Mouse (Mus musculus) heart, embryonic 16.5 days (tissue): ENCODE data around the gene Klhl29. TPM values are rescaled to one million over a fixed set of nuclear protein-coding genes. Genes with fewer than 3 reads are reported as not detected.

Experiments
- ATAC-seq: fragments of 200-750 bp; cut with Nextera tagmentation; replicated peaks from 2 replicates; pipeline ENCODE4 v1.8.0; 2017; ENCODE audit warnings: moderate number of reproducible peaks; ENCODE audit not compliant: insufficient read depth, low FRiP score; ENCODE audit errors: extremely low read depth
- H3K27ac ChIP-seq: fragments of 300-500 bp; sonication (generic); 2 replicates; pipeline ENCODE4 v1.5.1; 2014; ENCODE audit warnings: mild to moderate bottlenecking, low read length, control low read depth, moderate library complexity
- H3K27me3 ChIP-seq: fragments of 300-500 bp; sonication (generic); 2 replicates; pipeline ENCODE4 v1.6.1; 2014; ENCODE audit warnings: low read length, mixed read lengths; ENCODE audit not compliant: control insufficient read depth, insufficient read depth
- H3K36me3 ChIP-seq: fragments of 300-500 bp; sonication (generic); 2 replicates; pipeline ENCODE4 v1.6.1; 2014; ENCODE audit not compliant: control insufficient read depth, insufficient read depth
- H3K4me1 ChIP-seq: fragments of 300-500 bp; sonication (generic); 2 replicates; pipeline ENCODE4 v1.6.1; 2014; ENCODE audit warnings: low read length, mixed read lengths; ENCODE audit not compliant: control insufficient read depth, insufficient read depth
- H3K4me2 ChIP-seq: fragments of 300-500 bp; sonication (generic); 2 replicates; pipeline ENCODE4 v1.6.1; 2014; ENCODE audit warnings: low read depth, mild to moderate bottlenecking, control low read depth, low read length
- H3K4me3 ChIP-seq: fragments of 300-500 bp; sonication (generic); 2 replicates; pipeline ENCODE4 v1.5.1; 2014; ENCODE audit warnings: mild to moderate bottlenecking, control low read depth, low read length
- H3K9ac ChIP-seq: fragments of 300-500 bp; sonication (generic); 2 replicates; pipeline ENCODE4 v1.6.1; 2014; ENCODE audit warnings: low read length, control low read depth
- H3K9me3 ChIP-seq: fragments of 300-500 bp; sonication (generic); replicated peaks from 2 replicates; pipeline ENCODE4 v1.6.1; 2016; ENCODE audit warnings: low read length; ENCODE audit not compliant: control insufficient read depth
- WGBS: fragments of 180-500 bp; shearing (Covaris S2); extraction: QIAGEN DNeasy Blood & Tissue Kit; methylation state at CpG from one replicate; pipeline ENCODE4 v1.1.7; 2014; 5-methylcytosine and 5-hydroxymethylcytosine counted together
- polyA plus RNA-seq: library from polyadenylated mRNA; unstranded; fragments of >200 nt; fragmentation: Nextera tagmentation; extraction: Ambion mirVana; gene quantifications from 2 replicates; pipeline ENCODE4 v1.2.1, GENCODE M21; 2015

The Klhl29 gene
- polyA plus RNA-seq, 1 experiment from 2014 or later: 0.25 TPM

- ATAC-seq: no peak
- WGBS: 57% methylated on average over 4 of the region's 4 CpGs
- H3K9ac ChIP-seq: no peak overlapping the region
- no peak overlapping the region for H3K27ac ChIP-seq
- no peaks in the 10 kb centered on the region for H3K27me3 ChIP-seq
- H3K4me2 ChIP-seq: no peak overlapping the region
- H3K4me1 ChIP-seq: peaks cover 11% of the 10 kb centered on the region
- H3K9me3 ChIP-seq: no peaks in the 10 kb centered on the region
- no peaks in the 10 kb centered on the region for H3K36me3 ChIP-seq
- H3K4me3 ChIP-seq: no peak overlapping the region
These were observed 130.3 kb downstream of the Klhl29 start for GRCm38 (mm10) chr12:5245207-5245597.

DNA sequence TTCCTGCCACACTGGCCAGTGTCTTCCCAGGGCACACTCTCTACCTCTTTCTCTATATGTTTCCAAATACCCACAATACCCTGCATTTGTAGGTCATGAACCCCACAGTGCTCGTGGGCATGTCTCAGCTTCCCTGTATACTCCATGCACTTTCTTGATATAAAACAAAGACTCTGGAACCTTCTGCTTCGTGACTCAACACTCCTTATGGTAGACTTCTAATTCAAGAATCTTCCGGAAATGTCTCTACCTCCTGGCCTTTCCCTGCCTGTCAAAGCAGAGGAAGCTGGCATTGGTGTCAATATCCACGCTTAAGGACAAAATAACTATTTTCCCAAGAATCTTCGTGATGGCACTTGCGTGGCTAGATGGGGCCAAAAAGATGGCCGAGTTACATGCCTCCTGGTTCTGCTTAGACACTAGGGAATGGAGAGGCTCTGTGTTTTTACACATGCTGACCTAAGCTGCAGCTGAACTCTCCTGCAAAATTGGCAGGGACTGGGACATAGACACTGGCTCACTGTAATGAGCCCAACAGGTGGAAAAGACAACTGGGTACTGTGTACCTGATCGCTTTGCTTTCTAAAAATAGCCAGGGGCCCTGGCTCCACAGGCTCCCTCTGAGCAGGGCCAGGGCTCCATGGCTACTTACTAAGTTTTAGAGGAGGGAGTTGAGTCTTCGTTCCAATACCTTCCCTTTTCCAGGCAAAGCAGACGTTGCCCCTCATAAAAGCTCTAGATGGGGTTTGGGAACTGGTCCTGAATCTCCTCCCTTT lies 130.9 kb downstream of the Klhl29 start:
- no peak overlapping the region for H3K27ac ChIP-seq
- H3K4me1 ChIP-seq: peaks cover 11% of the 10 kb centered on the region
- H3K9me3 ChIP-seq: no peaks in the 10 kb centered on the region
- no peak overlapping the region for H3K9ac ChIP-seq
- no peak for ATAC-seq
- no peaks in the 10 kb centered on the region for H3K36me3 ChIP-seq
- H3K27me3 ChIP-seq: no peaks in the 10 kb centered on the region
- no peak overlapping the region for H3K4me3 ChIP-seq
- WGBS: 80% methylated on average over 10 of the region's 10 CpGs
- no peak overlapping the region for H3K4me2 ChIP-seq

DNA sequence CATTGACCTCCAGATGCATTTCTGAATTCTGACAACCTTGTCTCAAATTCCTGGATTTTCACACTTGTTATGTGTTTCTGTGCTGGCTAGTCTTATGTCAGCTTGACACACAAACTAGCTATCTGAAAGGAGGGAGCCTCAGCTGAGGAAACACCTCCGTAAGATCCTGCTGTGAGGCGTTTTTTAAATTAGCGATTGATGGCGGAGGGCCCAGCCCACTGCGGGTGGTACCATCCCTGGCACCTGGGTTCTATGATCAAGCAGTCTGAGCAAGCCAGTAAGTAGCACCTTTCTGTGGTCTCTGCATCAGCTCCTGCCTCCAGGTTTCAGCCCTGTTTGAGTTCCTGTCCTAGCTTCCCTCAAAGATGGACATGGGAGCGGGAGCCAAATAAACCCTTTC lies 131.6 kb downstream of the Klhl29 start:
- H3K27ac ChIP-seq: no peak overlapping the region
- H3K4me3 ChIP-seq: no peak overlapping the region
- WGBS: 85% methylated on average over 6 of the region's 6 CpGs
- no peak for ATAC-seq
- peaks cover 12% of the 10 kb centered on the region for H3K4me1 ChIP-seq
- no peaks in the 10 kb centered on the region for H3K9me3 ChIP-seq
- no peaks in the 10 kb centered on the region for H3K27me3 ChIP-seq
- no peak overlapping the region for H3K9ac ChIP-seq
- H3K4me2 ChIP-seq: no peak overlapping the region
- no peaks in the 10 kb centered on the region for H3K36me3 ChIP-seq

- no peak overlapping the region for H3K4me3 ChIP-seq
- WGBS: 72% methylated on average over 4 of the region's 4 CpGs
- no peak overlapping the region for H3K9ac ChIP-seq
- H3K4me2 ChIP-seq: no peak overlapping the region
- no peak for ATAC-seq
- peaks cover 14% of the 10 kb centered on the region for H3K4me1 ChIP-seq
- H3K27ac ChIP-seq: no peak overlapping the region
- no peaks in the 10 kb centered on the region for H3K9me3 ChIP-seq
- no peaks in the 10 kb centered on the region for H3K36me3 ChIP-seq
- H3K27me3 ChIP-seq: no peaks in the 10 kb centered on the region
These were observed 132.0 kb downstream of the Klhl29 start for GRCm38 (mm10) chr12:5243449-5243848.

DNA sequence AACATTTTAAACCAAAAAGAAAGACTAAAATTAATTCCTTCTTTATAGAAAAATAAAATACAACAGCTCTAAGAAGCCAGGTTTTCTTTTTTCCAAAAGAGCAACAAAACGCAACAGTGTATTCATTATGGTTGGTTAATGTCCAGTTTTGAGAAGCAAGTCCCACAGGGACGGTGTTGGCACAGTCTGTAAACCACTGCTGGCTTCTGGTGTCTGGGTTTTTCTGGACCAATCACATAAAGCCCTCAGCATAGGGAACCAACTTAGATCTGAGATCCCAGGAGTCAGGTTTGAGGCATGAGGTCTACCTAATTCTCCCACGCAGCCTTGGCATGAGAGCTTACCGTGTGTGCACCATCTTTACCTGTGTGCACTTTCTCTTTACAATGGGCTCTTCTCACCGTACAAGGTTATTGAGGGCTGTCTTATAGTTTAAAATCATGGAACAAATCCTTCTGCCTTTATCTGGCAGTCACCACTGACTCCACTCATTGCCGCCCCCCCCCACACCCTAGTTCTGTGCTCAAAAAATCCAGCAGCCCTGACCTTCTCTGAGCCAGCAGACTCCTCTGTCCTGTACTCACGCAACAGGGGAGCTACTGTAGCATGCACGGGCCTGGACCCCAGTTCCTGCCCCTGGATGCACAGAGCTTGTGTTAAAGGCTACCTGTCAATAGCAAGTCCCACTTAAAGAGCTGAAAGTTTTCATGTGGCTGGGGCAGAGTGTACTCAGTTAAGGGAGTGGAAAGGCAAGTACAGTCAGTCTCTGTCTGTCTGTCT lies 132.7 kb downstream of the Klhl29 start:
- Histone ChIP-seq H3K9ac (no peak overlapping the region), H3K4me2 (no peak overlapping the region), H3K4me1 (peaks cover 13% of the 10 kb centered on the region), H3K27ac (no peak overlapping the region), H3K36me3 (no peaks in the 10 kb centered on the region), H3K4me3 (no peak overlapping the region), H3K27me3 (no peaks in the 10 kb centered on the region), H3K9me3 (no peaks in the 10 kb centered on the region)
- no peak for ATAC-seq
- 77% methylated on average over 8 of the region's 8 CpGs for WGBS

DNA sequence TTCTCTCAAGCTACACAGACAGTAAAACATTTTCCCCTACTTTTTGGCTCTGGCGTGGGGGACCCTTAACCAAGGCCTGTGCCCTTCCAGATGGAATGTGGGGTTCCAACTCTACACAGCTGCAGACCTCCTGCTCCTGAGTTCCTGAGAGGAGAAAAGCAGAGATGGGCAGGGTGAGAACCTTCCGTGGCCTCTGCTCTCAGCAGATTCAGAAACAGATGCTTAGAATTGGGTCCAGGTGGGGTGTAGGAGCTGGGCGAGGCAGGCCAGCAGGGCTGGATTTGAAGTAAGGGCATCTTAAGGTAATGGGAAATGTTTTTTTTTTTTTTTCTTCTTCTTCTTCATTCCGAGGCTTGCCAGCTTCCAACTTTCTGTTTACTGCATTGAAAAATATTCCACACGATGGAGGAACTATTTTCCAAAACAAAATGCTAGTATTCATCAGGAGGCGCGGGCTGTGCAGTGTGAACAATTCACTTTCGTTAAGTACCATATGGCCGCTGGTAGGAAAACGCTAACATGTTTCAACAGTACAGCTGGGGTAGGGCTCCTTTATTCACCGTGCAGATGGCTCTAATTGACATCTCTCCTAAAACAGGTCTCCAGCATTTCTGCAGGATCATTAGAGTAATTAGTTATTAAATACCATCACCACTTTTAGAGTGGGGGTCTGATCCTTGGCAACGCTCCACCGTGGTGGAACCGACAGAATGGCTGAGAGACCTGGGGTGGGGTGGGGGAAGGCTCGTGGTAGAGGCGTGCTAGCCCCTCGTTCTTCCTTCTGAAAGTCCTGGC lies 135.8 kb downstream of the Klhl29 start:
- Histone ChIP-seq H3K27ac (no peak overlapping the region), H3K9me3 (no peaks in the 10 kb centered on the region), H3K4me3 (no peak overlapping the region), H3K9ac (no peak overlapping the region), H3K4me1 (peaks cover 13% of the 10 kb centered on the region), H3K4me2 (no peak overlapping the region), H3K36me3 (no peaks in the 10 kb centered on the region), H3K27me3 (no peaks in the 10 kb centered on the region)
- ATAC-seq: no peak
- 88% methylated on average over 17 of the region's 17 CpGs for WGBS

GRCm38 (mm10) chr12:5237078-5237477 lies 138.4 kb downstream of the Klhl29 start:
- H3K36me3 ChIP-seq: no peaks in the 10 kb centered on the region
- H3K27me3 ChIP-seq: no peaks in the 10 kb centered on the region
- H3K4me1 ChIP-seq: peaks cover 13% of the 10 kb centered on the region
- H3K27ac ChIP-seq: peak overlapping the region; percentile 61
- H3K9me3 ChIP-seq: no peaks in the 10 kb centered on the region
- H3K4me2 ChIP-seq: no peak overlapping the region
- peak; percentile 82 for ATAC-seq
- WGBS: 41% methylated on average over 5 of the region's 5 CpGs
- no peak overlapping the region for H3K4me3 ChIP-seq
- H3K9ac ChIP-seq: no peak overlapping the region; the same call in 1 of the 2 replicates

DNA sequence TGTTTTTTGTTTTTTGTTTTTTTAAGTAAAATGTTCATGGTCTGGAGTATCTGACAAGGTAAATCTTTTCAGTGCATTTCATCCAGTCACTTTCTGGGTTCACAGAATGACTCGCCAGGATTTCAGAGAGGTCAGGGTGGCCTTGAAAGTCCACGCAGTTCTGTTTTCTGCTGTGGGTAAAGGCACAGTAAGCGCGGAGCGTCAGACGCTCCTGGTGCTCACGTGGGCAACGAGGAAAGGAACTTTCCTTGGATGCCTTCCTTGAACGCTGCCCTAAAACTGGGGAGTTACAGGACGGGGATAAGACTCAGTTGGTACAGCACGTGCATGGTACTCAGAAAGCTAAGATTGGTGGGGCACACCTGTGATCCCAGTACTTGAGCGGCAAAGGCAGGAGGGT lies 139.9 kb downstream of the Klhl29 start:
- H3K27ac ChIP-seq: no peak overlapping the region
- no peaks in the 10 kb centered on the region for H3K27me3 ChIP-seq
- no peak overlapping the region for H3K4me3 ChIP-seq
- no peaks in the 10 kb centered on the region for H3K9me3 ChIP-seq
- ATAC-seq: no peak
- 81% methylated on average over 12 of the region's 12 CpGs for WGBS
- H3K36me3 ChIP-seq: no peaks in the 10 kb centered on the region
- peaks cover 13% of the 10 kb centered on the region for H3K4me1 ChIP-seq
- H3K9ac ChIP-seq: no peak overlapping the region
- H3K4me2 ChIP-seq: no peak overlapping the region
